Mouse (Mus musculus) layer of hippocampus, postnatal 25 days (tissue): ENCODE results near the gene Phf3. TPM values are rescaled to one million over a fixed set of nuclear protein-coding genes. Genes with fewer than 3 reads are reported as not detected.

Experiments
- DNase-seq, 2 experiments: peaks; one replicate each; pipeline ENCODE4 v3.0.0; 2022; ENCODE audit warnings: mixed read lengths in 2 of 2, low spot score in 1 of 2; ENCODE audit errors: extremely low spot score in 1 of 2
- total RNA-seq, 2 experiments: library from RNA; stranded (reverse); gene quantifications; 2 replicates each; pipeline ENCODE4 v1.2.3; 2021

The Phf3 gene
- total RNA-seq, 2 experiments from 2014 or later = 75.0 to 94.4 TPM

DNA sequence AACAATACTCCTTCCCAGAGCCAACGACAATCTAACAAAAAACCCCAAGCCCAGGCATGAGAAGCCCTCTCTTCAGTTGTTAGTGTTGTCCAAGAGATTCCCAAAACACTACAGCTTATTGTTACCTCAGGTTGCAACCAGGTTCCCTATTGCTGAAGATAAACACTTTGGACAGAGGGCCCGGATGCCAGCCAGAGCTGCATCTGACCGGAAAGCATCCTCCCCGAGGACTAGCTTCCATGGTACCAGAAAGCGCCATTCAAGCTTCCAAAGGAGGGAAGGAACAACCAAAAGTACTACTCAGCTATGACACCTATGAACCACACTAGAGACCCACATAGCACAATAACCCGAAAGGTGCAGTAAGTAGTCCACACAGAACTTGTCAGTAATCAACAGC is 38.2 kb downstream of the Phf3 start:
- DNase-seq = no peak

- no peak for DNase-seq
Measured at GRCm38 (mm10) chr1:30832778-30833177, 40.9 kb downstream of the Phf3 start.

GRCm38 (mm10) chr1:30819414-30819813 is 54.3 kb downstream of the Phf3 start:
- DNase-seq = no peak

GRCm38 (mm10) chr1:30815609-30816008 is 58.1 kb downstream of the Phf3 start:
- no peak for DNase-seq

DNA sequence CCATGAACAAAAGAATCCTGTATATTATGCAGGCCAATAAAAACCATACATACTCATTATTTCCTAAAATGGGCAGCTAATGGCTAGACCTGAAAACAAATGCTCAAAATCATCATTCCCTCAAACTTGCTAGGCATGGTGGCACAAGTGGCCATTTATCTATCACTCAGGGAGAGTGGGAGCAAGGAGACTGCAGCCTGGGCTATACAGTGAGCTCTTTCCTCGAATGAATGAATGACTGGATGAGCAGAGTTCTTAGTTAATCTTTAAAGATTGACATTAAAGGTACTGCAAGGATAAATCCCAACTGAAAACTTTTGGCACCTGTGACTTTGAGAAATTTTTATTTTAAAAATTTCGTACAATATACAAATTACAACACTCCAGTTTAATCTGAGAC is 58.7 kb downstream of the Phf3 start:
- DNase-seq = no peak

DNA sequence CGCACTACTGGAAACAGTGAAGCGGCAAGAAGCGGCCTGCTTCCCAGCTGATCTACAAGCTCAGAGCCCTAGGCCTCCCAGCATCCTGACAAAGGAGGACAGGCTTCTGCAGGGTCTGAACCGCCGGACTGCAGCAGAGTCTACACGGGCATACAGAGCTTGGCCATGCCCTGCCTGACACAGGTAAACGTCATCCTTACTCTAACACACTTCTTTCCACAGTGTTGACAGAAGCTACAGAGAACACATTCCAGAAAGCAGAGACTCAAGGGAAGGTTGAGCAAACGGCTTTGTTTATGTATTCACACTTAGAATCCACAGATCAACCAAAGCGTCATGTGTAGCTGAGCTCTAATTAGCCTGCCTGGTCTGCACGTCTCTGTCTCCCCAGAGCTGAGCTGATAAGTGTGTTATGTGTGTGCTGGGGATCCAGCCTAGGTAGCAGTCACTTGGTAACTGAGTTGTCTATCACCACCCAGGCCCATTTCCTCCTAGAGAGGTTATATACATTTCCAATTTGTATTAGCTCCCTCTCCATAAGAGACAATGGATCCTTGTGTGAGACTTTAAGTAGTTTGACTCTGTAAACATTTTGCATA is 65.5 kb downstream of the Phf3 start:
- no peak for DNase-seq

DNA sequence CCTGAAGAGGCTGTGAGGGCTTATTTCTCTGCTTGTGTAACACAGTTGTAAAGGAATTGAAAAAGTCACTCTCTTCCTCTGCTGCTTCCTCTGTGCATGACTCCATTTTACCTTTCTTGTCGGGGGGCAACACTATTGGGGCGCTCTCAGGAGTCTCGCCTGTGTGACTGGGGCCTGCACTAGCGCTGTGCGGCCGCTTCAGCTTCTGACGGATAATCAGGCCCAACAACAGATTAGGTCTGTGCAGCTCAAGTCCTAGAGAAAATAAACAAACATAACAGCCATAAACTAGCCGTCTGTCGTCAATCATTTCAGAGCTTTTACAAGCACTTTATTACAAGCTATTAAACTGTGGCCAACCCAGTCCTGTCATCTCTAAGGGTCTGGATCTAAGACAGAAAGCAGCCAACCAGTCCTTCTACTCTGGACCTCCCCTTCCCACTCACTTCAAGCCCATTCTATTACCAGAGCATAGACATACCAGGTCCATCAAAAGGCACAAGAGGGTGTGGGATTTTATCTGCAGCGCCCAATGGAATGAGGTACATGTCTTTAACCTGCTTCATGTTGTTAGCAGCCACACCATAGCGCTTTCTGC is 67.9 kb downstream of the Phf3 start:
- DNase-seq = no peak

GRCm38 (mm10) chr1:30804919-30805318 is 68.8 kb downstream of the Phf3 start:
- DNase-seq = no peak

DNA sequence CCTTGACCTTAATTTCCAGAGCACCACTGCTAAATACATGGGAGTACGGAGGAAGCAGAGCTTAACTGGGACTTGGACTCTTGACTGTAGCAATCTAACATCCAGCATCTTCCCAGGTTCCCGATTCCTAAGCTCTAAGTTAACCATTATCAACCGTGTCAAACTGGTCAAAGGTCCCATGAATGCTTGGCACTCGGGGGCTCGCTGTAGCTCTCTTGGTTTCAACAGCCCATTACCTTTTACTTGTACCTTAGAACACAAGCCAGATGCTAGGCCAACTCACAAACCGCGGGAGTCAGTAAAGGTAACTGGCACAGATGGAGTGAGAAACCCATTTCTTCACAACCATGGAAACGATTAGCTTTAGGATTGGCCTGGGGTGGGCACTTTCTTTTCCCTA is 71.8 kb downstream of the Phf3 start:
- DNase-seq = no peak

DNA sequence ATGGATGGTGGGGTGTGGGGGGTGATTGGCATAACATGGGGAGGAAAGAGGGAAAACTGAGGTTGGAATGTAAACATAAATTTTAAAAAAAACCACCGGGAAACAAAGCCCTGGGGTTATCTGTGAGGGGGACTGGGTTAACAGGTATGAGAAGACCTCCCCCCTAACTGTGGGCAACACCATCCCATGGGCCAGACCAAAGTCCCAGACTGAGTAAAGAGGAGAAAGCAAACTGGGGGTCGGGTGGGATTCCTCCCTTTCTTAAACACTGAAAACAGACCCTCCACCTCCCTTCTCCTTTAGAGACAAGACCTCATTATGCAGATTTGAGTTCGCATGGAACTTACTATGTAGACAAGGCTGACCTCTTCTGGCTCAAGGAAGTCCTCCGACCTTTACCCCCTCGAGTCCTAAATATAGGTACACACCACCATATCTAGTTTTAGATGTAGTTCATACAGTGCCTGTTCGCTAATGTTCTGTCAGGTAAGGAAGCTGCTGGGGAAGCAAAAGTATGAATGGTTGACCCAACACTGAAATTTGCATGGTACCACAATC is 74.4 kb downstream of the Phf3 start:
- no peak for DNase-seq

DNA sequence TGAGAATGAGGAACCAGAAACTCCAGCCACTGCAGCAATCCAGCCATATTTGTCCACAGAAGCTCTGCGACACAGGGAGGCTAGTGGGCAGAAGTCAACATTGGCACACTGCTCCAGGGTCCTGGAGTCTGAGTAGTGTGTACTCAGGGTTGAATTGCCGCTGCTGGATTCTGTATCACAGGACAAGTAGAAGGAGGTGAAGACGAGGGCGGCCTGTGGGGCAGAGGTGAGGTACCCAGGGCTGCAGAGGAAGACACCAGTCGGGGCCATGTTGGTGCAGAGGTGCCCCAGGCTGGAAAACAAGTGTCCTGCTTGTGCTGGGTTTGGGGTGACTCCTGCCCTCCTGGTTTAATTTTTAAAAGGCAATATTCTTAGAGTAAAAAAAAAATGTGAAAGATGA is 79.1 kb downstream of the Phf3 start:
- no peak for DNase-seq

GRCm38 (mm10) chr1:30793357-30793883 is 80.3 kb downstream of the Phf3 start:
- no peak for DNase-seq

DNA sequence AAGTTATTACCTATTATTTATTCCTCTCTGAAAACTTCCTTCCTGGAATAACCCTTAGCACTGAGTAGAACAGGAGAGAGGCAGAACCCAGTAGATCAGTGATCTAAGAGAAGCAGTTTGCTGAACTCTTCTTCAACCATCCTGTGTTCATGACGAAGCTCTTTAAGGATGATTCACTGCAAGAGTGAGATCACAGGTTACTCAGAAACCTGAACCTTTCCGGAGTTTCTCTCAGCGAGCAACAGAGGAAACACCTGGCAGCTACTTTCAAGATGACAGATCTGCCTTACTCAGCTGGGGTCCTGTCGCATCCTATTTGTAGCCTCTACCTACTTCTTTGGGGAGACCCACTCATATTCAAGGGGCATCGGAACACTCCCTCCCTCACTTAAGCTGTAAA is 80.8 kb downstream of the Phf3 start:
- DNase-seq = no peak

- no peak for DNase-seq
Measured at GRCm38 (mm10) chr1:30790220-30790619, 83.5 kb downstream of the Phf3 start.

DNA sequence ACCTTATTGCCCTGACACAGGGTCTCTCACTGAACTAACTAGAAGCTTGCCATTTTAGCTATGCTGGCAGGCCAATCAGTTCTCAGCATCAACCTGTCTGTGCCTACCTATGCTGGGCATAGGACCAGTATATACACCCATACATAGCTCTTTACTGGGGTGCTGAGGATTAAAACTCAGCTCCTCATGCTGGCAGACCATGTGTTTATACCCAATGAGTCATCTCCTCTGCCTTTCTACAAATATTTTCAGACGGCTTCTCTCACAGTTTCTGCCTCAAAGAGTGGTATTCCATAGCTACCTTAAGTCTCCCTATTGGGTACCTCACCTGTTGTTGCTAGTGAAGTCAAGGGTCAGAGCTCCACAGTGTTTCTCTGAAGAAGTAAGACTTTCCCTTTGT is 84.0 kb downstream of the Phf3 start:
- DNase-seq = no peak

GRCm38 (mm10) chr1:30789001-30789400 is 84.7 kb downstream of the Phf3 start:
- DNase-seq = no peak

- DNase-seq = no peak
Measured at GRCm38 (mm10) chr1:30786583-30786982, 87.1 kb downstream of the Phf3 start.

DNA sequence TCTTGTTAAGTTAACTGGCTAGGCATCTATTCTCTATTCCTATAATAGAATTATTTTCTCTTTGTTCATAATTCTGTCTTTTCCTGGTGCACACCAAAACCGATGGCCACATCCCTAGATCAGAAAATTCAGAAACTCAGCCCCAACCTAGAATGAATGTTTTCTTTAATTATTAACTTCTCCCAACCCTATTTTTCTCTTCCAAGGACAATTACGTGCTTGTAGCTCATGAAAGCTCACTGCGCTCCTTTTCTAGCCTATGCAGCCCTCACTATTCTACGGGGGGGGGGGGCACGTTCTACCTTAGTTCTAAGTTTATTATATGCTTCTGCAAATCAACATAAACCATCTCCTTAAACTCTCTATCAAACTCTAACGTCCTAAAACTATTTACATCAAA is 90.0 kb downstream of the Phf3 start:
- DNase-seq = no peak

DNA sequence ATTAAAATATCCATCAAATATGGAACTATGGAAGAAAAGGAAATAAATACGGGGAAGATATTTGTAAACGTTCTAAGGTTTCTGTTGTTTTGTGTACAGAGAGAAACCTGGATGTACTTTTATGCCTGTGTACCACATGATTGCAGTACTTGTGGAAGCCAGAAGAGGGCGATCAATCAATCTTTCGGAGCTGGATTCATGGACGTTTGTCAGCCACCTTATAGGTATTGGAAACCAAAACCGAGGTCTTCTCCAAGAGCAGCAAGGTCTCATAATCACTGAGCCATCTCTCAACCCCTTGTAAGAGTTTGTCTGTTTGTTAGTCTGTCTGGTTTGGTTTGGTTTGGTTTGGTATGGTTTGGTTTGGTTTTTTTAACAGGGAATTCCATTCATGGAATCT is 93.4 kb downstream of the Phf3 start:
- DNase-seq = peak in 1 of 2 experiments; percentile 36

DNA sequence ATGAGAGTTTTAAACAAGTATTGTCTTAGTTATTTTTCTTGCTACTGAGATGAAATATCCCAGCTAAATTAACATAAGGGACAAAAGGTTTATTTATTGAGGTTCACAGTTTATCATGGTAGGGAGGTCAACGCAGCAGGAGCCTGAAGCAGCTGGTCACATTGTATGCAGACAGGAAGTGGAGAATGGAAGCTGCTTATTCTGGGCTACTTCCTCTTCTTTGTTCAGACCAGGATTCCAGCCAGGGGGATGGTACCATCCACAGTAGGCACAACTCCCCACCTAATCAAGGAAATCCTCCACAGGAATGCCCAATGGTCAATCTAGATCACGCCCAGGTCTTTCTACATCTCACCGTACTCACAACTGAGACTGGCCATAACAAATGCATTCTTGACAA is 94.2 kb downstream of the Phf3 start:
- DNase-seq = no peak

- DNase-seq = peak in 1 of 2 experiments; percentile 36
Measured at GRCm38 (mm10) chr1:30778374-30779005, 95.2 kb downstream of the Phf3 start.

DNA sequence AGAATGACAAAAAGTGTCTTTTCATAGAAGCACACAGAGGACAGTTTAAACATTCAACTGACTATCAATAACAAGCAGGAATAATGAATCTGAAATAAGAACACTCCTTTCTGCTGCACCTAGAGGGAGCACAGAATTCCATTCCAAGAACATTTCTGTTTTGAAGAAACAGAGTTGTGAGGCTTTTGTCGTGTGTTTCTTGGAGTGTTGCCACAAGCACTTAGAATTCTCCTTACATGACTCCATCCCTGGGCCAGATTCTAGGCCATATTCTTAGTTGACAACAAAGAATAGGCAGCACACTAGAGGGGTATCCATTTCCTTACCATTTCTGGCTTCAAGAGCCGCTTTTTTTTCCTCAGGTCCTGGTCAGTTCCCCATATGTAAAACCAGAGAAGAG is 97.5 kb downstream of the Phf3 start:
- DNase-seq = no peak
